Mouse (Mus musculus): ENCODE results near the gene Kcnk15.

DNA sequence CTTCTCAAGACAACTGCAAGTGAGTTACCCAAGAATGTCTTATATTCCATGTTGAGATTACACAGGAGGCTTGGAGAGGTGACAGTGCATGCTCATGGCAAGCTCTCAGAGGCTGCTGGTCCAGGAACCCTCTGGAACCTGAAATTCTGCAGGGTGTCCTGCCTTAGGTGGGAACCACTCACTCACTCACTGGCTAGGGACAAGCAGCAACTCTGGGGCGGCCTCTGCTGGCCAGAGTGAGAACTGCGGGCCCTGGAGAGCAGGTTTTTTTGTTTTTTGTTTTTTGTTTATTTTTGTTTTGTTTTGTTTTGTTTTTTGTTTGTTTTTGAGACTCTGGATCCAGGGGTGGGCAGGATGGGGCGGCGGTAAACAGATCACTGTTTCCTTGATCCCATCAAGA, 30.2 kb upstream of the Kcnk15 start:
- TF ChIP-seq POU5F1 (IDR thresholded peaks at IDR 0.05; ENCODE audit: borderline replicate concordance, low read length) (no peak), CTCF (conservative IDR thresholded peaks at IDR 0.05; ENCODE audit: low read length) (peak; percentile 100), NANOG (IDR thresholded peaks at IDR 0.05; ENCODE audit: borderline replicate concordance, low read length) (no peak)

All from E14TG2a.4 (cell line).